Mouse (Mus musculus): ENCODE data around the gene Aph1a.

DNA sequence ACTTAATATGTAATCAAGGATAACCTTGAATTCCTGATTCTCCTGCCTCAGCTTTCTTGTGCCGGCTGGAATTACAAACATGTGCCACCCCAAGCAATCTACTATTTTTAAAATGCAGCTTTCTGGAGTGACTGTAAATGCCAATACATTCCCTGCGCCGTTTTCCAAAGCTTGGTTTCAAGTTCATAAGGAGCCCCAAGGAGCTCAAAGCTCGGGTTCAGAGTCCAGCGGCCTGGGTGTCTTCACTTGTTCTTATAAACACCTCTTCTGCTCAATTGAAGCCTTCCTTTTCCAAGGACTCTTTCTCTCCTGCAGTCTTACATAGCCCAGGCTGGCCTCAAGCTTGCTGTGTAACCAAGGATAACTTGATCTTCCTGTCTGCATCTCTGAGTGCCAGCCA lies 27.7 kb upstream of the Aph1a start:
- TF ChIP-seq CTCF (IDR thresholded peaks at IDR 0.05; ENCODE audit: extremely low read depth, insufficient read depth, insufficient read length, insufficient replicate concordance) (no peak), POLR2A (IDR thresholded peaks at IDR 0.05; ENCODE audit: low read depth, low read length) (no peak)
